Mouse (Mus musculus): ENCODE data around the gene Mcm10.

The Mcm10 gene

GRCm38 (mm10) chr2:5033546-5034420 is 21.2 kb upstream of the Mcm10 start:
- no peak for DNase-seq (ENCODE audit: low read depth, low spot score)

- DNase-seq (ENCODE audit: low read depth, low spot score): no peak
Measured at GRCm38 (mm10) chr2:5032665-5033064, 20.1 kb upstream of the Mcm10 start.

- DNase-seq (ENCODE audit: low read depth, low spot score): no peak
Measured at GRCm38 (mm10) chr2:5031215-5031614, 18.6 kb upstream of the Mcm10 start.

- DNase-seq (ENCODE audit: low read depth, low spot score): no peak
Measured at GRCm38 (mm10) chr2:5029808-5030207, 17.2 kb upstream of the Mcm10 start.

- no peak for DNase-seq (ENCODE audit: low read depth, low spot score)
Measured at GRCm38 (mm10) chr2:5028047-5028446, 15.5 kb upstream of the Mcm10 start.

- no peak for DNase-seq (ENCODE audit: low read depth, low spot score)
Measured at GRCm38 (mm10) chr2:5027057-5027456, 14.5 kb upstream of the Mcm10 start.

- DNase-seq (ENCODE audit: low read depth, low spot score): peak; percentile 62
Measured at GRCm38 (mm10) chr2:5025162-5025733, 12.7 kb upstream of the Mcm10 start.

- no peak for DNase-seq (ENCODE audit: low read depth, low spot score)
Measured at GRCm38 (mm10) chr2:5023699-5024399, 11.3 kb upstream of the Mcm10 start.

- DNase-seq (ENCODE audit: low read depth, low spot score): no peak
Measured at GRCm38 (mm10) chr2:5023275-5023674, 10.7 kb upstream of the Mcm10 start.

GRCm38 (mm10) chr2:5019708-5020107 is 7.1 kb upstream of the Mcm10 start:
- no peak for DNase-seq (ENCODE audit: low read depth, low spot score)

GRCm38 (mm10) chr2:5016922-5017321 is 4.3 kb upstream of the Mcm10 start:
- DNase-seq (ENCODE audit: low read depth, low spot score): no peak

- no peak for DNase-seq (ENCODE audit: low read depth, low spot score)
Measured at GRCm38 (mm10) chr2:5015527-5015926, 2.9 kb upstream of the Mcm10 start.

GRCm38 (mm10) chr2:5014616-5015015 is 2.0 kb upstream of the Mcm10 start:
- DNase-seq (ENCODE audit: low read depth, low spot score): peak; percentile 11

GRCm38 (mm10) chr2:5011898-5012490 is 597 bp downstream of the Mcm10 start:
- no peak for DNase-seq (ENCODE audit: low read depth, low spot score)

- DNase-seq (ENCODE audit: low read depth, low spot score): no peak
Measured at GRCm38 (mm10) chr2:5007107-5007506, 5.5 kb downstream of the Mcm10 start.

GRCm38 (mm10) chr2:5001266-5001665 is 11.3 kb downstream of the Mcm10 start:
- DNase-seq (ENCODE audit: low read depth, low spot score): no peak

- DNase-seq (ENCODE audit: low read depth, low spot score): peak; percentile 13
Measured at GRCm38 (mm10) chr2:4998905-4999304, 13.7 kb downstream of the Mcm10 start.

- no peak for DNase-seq (ENCODE audit: low read depth, low spot score)
Measured at GRCm38 (mm10) chr2:4996421-4996824, 16.2 kb downstream of the Mcm10 start.

- no peak for DNase-seq (ENCODE audit: low read depth, low spot score)
Measured at GRCm38 (mm10) chr2:4995646-4996045, 16.9 kb downstream of the Mcm10 start.

GRCm38 (mm10) chr2:4994436-4994835 is 18.2 kb downstream of the Mcm10 start:
- no peak for DNase-seq (ENCODE audit: low read depth, low spot score)

- DNase-seq (ENCODE audit: low read depth, low spot score): no peak
Measured at GRCm38 (mm10) chr2:4993584-4993983, 19.0 kb downstream of the Mcm10 start.

GRCm38 (mm10) chr2:4988826-4989424 is 23.7 kb downstream of the Mcm10 start:
- DNase-seq (ENCODE audit: low read depth, low spot score): peak; percentile 30

Data from CD4-positive, CD25-positive, alpha-beta regulatory T cell, adult 2 months (primary cell).